Mouse (Mus musculus): ENCODE results near the gene Tspan5.

DNA sequence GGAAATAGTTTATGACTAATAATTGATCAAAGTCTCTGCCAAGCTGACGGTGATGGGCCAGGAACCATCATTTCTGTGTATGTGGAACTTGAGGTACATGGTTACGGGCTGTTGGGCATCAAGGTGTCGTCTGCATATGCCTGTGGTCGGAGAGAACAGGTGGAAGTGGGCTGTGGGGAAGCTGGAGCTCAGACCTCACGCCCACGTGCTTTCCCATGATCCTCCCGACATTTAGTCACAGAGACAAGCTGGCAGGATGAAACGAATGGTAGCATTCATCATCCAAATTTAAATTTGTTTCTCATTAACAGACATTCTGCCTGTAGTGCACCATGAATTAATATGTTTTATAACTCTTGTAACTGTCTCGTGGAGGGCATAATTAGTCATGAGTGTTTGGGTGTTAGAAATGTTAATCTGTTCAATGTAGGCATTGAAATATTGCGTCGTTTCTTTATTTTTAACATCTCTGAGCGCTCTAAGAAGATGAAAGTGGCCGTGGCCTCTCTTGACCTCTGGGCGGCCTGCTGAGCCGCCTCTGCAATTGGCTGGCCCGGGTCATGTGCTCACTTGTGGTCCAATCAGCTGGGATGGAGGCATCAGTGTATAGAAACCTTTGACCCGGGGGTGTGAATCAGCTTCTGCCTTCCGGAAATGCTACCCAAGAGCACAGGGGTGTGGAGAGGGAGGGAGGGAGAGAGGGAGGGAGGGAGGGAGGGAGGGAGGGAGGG is 45.9 kb downstream of the Tspan5 start:
- no peak for TF ChIP-seq POLR2A (IDR thresholded peaks at IDR 0.05; ENCODE audit: borderline replicate concordance, extremely low read depth, low read depth, low read length)
- TF ChIP-seq CTCF (IDR thresholded peaks at IDR 0.05; ENCODE audit: insufficient read depth, low read length) = no peak

All from lung, adult 2 months (tissue).